Mouse (Mus musculus): ENCODE data around the gene Ubtd1.

DNA sequence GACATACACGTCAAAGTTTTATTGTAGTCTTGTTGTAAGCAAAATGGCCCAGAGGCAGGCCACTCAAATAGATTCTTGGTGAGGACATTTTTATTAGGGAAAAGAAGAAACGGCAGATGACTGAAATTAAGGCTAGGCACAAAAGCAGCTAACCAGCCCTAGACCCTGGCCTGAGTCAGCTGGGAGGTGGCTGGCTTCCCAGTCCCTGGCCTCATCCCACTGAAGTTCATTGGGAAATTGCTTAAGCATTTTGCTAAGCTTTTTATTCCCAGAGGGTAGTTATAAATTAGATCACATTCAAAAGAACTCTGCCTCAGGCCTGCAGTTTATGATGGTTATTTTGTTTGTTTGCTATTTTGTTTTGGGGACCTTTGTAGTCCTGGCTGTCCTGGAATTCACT lies 74.3 kb downstream of the Ubtd1 start:
- no peak for TF ChIP-seq CTCF (IDR thresholded peaks at IDR 0.05; ENCODE audit: low read depth, low read length)
- no peak for TF ChIP-seq POLR2A (IDR thresholded peaks at IDR 0.05; ENCODE audit: borderline replicate concordance, low read depth, low read length)

Measured in bone marrow macrophage, adult 2 months (primary cell).